Mouse (Mus musculus) intestine, embryonic 15.5 days (tissue): ENCODE data around the gene Atp2b2. TPM values are rescaled to one million over a fixed set of nuclear protein-coding genes. Genes with fewer than 3 reads are reported as not detected.

Experiments used
- ATAC-seq: fragments of 200-750 bp; cut with Nextera tagmentation; 2 replicates; pipeline ENCODE4 v1.8.0; 2017; ENCODE audit warnings: moderate TSS enrichment, moderate library complexity
- H3K27ac ChIP-seq: fragments of 300-500 bp; sonication (generic); 2 replicates; pipeline ENCODE4 v1.5.1; 2015; ENCODE audit warnings: mild to moderate bottlenecking, inconsistent platforms
- H3K27me3 ChIP-seq: fragments of 300-500 bp; sonication (generic); replicated peaks from 2 replicates; pipeline ENCODE4 v1.6.1; 2015; ENCODE audit warnings: inconsistent platforms
- H3K36me3 ChIP-seq: fragments of 300-500 bp; sonication (generic); 2 replicates; pipeline ENCODE4 v1.6.1; 2015; ENCODE audit warnings: inconsistent platforms
- H3K4me1 ChIP-seq: fragments of 300-500 bp; sonication (generic); replicated peaks from 2 replicates; pipeline ENCODE4 v1.6.1; 2015; ENCODE audit warnings: inconsistent platforms
- H3K4me2 ChIP-seq: fragments of 300-500 bp; sonication (generic); replicated peaks from 2 replicates; pipeline ENCODE4 v1.6.1; 2015; ENCODE audit warnings: mild to moderate bottlenecking, inconsistent platforms
- H3K4me3 ChIP-seq: fragments of 300-500 bp; sonication (generic); replicated peaks from 2 replicates; pipeline ENCODE4 v1.5.1; 2015; ENCODE audit warnings: inconsistent platforms
- H3K9ac ChIP-seq: fragments of 300-500 bp; sonication (generic); 2 replicates; pipeline ENCODE4 v1.6.1; 2015; ENCODE audit warnings: inconsistent platforms
- H3K9me3 ChIP-seq: fragments of 300-500 bp; sonication (generic); 2 replicates; pipeline ENCODE4 v1.6.1; 2016; ENCODE audit warnings: inconsistent platforms
- WGBS: fragments of 180-500 bp; shearing (Covaris S2); methylation state at CpG from one replicate; pipeline ENCODE4 v1.1.7; 2015; 5-methylcytosine and 5-hydroxymethylcytosine counted together
- polyA plus RNA-seq: library from polyadenylated mRNA; unstranded; fragments of >200 nt; fragmentation: Nextera tagmentation; extraction: Ambion mirVana; gene quantifications from 2 replicates; pipeline ENCODE4 v1.2.1, GENCODE M21; 2015

Atp2b2 gene
- polyA plus RNA-seq, 1 experiment from 2014 or later = 1.1 TPM

DNA sequence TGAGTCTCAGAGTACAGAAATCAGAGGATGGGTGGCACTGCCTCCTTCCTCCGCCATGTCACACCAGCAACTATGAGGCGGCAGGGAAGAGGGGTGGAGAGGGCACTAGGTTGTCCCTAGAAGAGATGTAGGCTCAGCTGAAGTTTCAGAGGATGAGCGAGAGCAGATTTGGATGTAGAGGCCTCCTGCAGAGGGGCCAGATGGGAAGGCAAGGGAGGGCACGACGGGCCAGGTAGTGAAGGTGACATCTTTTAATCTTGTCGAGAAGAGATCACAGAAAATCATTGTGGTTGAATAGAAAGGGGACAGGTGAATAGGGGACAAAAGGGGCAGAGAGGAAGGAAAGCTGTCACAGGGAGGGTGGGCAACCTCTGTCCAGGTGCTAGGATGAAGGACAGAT lies 41.5 kb downstream of the Atp2b2 start:
- H3K4me3 ChIP-seq = no peak overlapping the region
- no peaks in the 10 kb centered on the region for H3K36me3 ChIP-seq
- H3K9ac ChIP-seq = no peak overlapping the region
- H3K27me3 ChIP-seq = no peaks in the 10 kb centered on the region
- H3K4me2 ChIP-seq = no peak overlapping the region
- ATAC-seq = no peak
- no peaks in the 10 kb centered on the region for H3K9me3 ChIP-seq
- no peaks in the 10 kb centered on the region for H3K4me1 ChIP-seq
- WGBS = 78% methylated on average over 6 of the region's 6 CpGs
- no peak overlapping the region for H3K27ac ChIP-seq

DNA sequence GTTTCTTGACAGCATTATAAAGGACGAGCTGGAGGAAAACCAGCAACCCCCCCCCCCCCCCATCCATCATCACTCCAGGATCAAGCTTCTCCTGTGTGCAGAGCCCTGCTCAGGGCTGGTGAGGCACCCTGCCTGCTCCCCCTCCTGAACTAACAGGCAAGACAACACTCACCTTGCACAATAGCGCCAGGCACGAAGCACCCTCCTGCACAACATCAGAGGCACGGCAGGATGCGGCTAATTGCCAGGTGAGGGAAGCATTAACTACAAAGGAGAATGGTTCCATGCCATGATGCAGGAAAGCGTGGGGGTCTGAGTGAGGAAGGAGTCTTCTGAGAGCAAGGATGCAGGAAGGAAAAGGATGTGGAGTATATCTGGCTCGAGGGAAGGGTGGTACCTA lies 42.1 kb downstream of the Atp2b2 start:
- 40% methylated on average over 7 of the region's 7 CpGs for WGBS
- no peaks in the 10 kb centered on the region for H3K9me3 ChIP-seq
- H3K27me3 ChIP-seq = no peaks in the 10 kb centered on the region
- no peak overlapping the region for H3K27ac ChIP-seq
- H3K4me1 ChIP-seq = no peaks in the 10 kb centered on the region
- H3K9ac ChIP-seq = no peak overlapping the region
- H3K4me2 ChIP-seq = no peak overlapping the region
- no peaks in the 10 kb centered on the region for H3K36me3 ChIP-seq
- no peak overlapping the region for H3K4me3 ChIP-seq
- no peak for ATAC-seq

DNA sequence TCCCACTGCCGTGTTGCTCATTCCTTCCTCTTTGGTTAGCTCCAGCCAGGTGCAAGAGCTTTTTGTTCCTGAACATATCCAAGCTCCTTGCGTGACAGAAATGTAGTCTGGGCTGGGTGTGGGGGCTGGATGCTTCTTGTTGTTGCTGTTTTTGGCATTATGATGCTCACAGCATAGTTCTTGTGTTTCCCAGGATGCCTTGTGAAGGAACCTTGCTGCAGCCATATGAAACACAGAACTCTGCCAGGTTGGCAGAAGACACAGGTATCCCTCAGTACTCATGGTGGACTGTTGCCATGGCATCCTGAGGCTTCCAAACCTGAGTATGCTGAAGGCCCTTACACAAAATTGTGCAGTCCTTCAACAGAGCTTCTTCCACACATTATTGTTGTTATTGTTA lies 44.0 kb downstream of the Atp2b2 start:
- H3K9ac ChIP-seq = no peak overlapping the region
- WGBS = 93% methylated on average over 2 of the region's 2 CpGs

DNA sequence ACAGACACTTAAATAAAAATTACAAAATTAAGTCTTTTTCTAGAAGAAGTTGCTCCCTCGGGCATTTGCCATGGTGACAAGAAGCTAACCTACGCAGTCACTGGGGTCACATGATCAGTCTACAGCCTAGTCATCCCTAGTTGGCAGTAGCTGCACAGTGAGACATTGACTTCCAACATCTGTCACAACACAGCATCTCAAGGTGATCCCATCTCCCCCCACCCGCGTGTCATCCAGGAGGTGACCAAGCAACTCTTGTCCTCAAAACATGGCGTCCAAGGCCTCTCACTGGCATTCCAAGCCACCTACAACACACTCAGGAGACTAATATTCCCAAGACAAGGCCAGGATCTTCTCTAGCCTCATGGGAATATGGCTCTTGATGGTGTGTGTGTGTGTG lies 48.2 kb downstream of the Atp2b2 start:
- Histone ChIP-seq H3K27ac (no peak overlapping the region), H3K9me3 (no peaks in the 10 kb centered on the region), H3K9ac (no peak overlapping the region), H3K4me3 (no peak overlapping the region), H3K27me3 (no peaks in the 10 kb centered on the region), H3K4me1 (no peaks in the 10 kb centered on the region), H3K36me3 (no peaks in the 10 kb centered on the region), H3K4me2 (no peak overlapping the region)
- WGBS = 94% methylated on average over 5 of the region's 5 CpGs
- ATAC-seq = no peak

More for the DNA sequence above, 44.0 kb downstream of the Atp2b2 start:
- Histone ChIP-seq H3K4me3 (no peak overlapping the region), H3K4me2 (no peak overlapping the region), H3K9me3 (no peaks in the 10 kb centered on the region), H3K4me1 (no peaks in the 10 kb centered on the region), H3K36me3 (no peaks in the 10 kb centered on the region), H3K27ac (no peak overlapping the region), H3K27me3 (no peaks in the 10 kb centered on the region)
- no peak for ATAC-seq

DNA sequence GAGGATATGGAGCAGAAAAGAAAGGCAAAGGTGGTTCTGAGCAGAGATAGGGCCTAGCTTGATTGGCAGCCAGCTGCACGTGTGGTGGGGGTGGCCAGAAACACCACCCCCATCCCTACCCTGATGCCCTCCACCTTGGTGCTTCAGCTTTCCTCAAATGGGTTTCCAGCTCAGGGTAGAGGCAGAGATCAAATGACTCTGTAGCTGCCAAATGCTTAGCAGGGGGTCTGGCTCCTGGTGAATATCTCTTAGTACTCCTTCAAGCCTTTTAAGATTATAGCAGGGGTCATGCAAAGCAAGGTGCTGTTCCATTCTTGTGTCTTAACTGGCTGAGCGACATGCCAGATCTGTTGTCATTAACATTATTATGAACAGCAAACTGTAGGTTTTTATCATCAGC lies 50.3 kb downstream of the Atp2b2 start:
- H3K27ac ChIP-seq = no peak overlapping the region
- no peak overlapping the region for H3K9ac ChIP-seq
- no peak overlapping the region for H3K4me2 ChIP-seq
- no peaks in the 10 kb centered on the region for H3K27me3 ChIP-seq
- H3K4me1 ChIP-seq = no peaks in the 10 kb centered on the region
- no peaks in the 10 kb centered on the region for H3K36me3 ChIP-seq
- H3K9me3 ChIP-seq = no peaks in the 10 kb centered on the region
- no peak for ATAC-seq
- WGBS = 68% methylated on average over 2 of the region's 2 CpGs
- no peak overlapping the region for H3K4me3 ChIP-seq

DNA sequence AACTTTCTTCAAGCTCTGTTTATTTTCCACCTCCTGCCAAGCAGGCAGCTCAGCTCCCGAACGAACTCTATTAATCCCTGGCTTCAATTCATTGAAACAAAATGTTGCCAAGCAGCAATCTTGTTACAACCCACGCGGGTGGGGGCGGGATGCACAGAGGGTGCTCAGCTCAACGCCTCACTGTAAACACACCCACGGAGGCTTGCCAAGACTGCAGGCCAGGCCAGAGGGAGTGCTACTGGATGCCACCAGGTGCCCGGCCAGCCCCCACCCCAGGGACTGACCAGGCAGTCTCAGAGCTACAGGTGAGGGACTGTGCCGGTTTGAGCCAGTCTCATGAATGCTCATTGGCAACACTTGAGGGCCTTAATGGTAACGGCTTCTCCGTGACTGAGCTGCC lies 50.9 kb downstream of the Atp2b2 start:
- H3K4me1 ChIP-seq = no peaks in the 10 kb centered on the region
- no peak overlapping the region for H3K4me2 ChIP-seq
- WGBS = 51% methylated on average over 11 of the region's 11 CpGs
- ATAC-seq = no peak
- H3K9ac ChIP-seq = no peak overlapping the region
- H3K27ac ChIP-seq = no peak overlapping the region
- H3K9me3 ChIP-seq = no peaks in the 10 kb centered on the region
- no peaks in the 10 kb centered on the region for H3K36me3 ChIP-seq
- no peaks in the 10 kb centered on the region for H3K27me3 ChIP-seq
- no peak overlapping the region for H3K4me3 ChIP-seq

DNA sequence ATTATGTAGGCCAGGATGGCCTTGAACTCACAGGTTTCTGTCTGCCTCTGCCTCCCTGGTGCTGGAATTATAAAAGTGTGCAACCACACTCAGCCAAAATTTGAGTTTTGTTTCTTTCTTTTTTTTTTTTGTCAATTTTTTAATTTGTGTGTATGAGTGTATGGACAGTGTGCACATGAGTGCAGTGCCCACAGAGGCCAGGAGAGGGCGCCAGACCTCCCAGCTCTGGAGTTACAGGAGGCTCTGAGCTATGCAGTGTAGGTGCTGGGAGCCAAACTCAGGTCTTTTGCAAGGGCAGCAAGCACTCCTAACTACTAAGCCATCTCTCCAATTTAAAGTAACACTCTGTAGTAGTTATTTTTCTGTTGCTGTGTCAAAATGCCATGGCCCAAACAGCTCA lies 52.4 kb downstream of the Atp2b2 start:
- WGBS = 24% methylated on average over 1 of the region's 1 CpGs
- no peak for ATAC-seq
- Histone ChIP-seq H3K27ac (no peak overlapping the region), H3K36me3 (no peaks in the 10 kb centered on the region), H3K4me2 (no peak overlapping the region), H3K9ac (no peak overlapping the region), H3K4me3 (no peak overlapping the region), H3K9me3 (no peaks in the 10 kb centered on the region), H3K27me3 (no peaks in the 10 kb centered on the region), H3K4me1 (no peaks in the 10 kb centered on the region)

DNA sequence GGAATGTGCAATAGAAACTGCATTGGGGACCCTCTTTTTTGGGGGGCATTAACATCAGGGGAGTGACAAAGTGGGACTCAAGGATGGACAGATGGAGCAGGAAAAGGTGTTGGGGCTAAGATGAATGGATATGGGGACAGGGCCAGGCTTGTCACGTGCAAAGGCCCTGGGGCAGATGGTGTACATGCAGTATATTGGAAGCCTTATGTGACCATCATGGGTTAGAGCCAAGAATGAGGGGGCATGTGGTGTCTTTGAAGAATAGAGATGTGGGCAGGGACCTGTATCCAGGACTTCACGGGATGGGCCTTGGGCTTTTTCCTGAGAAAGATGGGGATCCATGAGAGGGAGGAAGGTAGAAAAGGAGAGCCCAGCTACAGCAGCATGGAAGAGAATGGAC lies 53.9 kb downstream of the Atp2b2 start:
- Histone ChIP-seq H3K4me1 (no peaks in the 10 kb centered on the region), H3K9me3 (no peaks in the 10 kb centered on the region), H3K4me2 (no peak overlapping the region), H3K27ac (no peak overlapping the region), H3K36me3 (no peaks in the 10 kb centered on the region), H3K4me3 (no peak overlapping the region), H3K9ac (no peak overlapping the region), H3K27me3 (no peaks in the 10 kb centered on the region)
- 81% methylated on average over 2 of the region's 2 CpGs for WGBS
- ATAC-seq = no peak

DNA sequence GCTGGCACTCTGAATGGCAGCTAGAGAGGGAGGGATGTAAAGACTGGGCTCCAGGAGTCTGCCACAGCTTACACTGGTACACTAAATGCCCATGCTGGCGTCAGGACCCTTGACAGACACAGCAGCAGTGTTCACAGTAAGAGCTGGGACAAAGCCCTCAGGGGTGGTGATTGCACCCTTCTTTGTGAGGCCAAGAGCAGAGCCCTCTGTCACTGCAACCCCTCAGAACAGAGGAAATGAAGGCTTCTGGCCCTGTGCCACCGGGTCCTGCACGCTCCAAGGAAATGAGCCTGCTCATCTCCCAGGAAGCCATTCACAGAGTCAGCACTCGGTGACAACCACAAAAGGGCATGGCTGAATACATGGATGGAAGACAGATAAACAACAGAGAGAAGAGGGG lies 55.7 kb downstream of the Atp2b2 start:
- no peaks in the 10 kb centered on the region for H3K36me3 ChIP-seq
- no peak overlapping the region for H3K27ac ChIP-seq
- WGBS = 74% methylated on average over 4 of the region's 4 CpGs
- no peak overlapping the region for H3K9ac ChIP-seq
- H3K4me2 ChIP-seq = no peak overlapping the region
- H3K27me3 ChIP-seq = no peaks in the 10 kb centered on the region
- no peaks in the 10 kb centered on the region for H3K4me1 ChIP-seq
- H3K4me3 ChIP-seq = no peak overlapping the region
- H3K9me3 ChIP-seq = no peaks in the 10 kb centered on the region
- ATAC-seq = no peak

DNA sequence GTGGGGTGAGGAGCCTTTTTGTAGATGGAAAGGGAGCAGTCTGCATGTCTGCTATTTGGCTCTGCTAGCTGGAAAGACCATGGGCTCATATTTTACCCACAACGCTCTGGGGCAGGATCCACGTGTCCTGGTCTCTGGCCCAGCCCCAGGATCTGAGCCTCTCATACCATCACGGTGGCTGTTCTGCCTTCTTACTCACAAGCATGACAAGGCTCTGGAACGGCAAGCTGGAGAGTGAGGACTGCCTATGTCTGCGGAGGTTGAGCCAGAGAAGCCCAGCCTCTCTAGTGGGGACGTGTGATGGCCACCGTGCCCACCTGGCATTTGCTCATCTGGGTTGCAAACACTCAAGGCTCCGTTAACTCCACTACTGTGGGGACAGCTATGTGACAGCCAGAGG lies 63.7 kb downstream of the Atp2b2 start:
- Histone ChIP-seq H3K4me3 (no peak overlapping the region), H3K9ac (no peak overlapping the region), H3K36me3 (no peaks in the 10 kb centered on the region), H3K9me3 (no peaks in the 10 kb centered on the region), H3K27me3 (no peaks in the 10 kb centered on the region; the same call in 1 of the 2 replicates), H3K27ac (no peak overlapping the region), H3K4me1 (no peaks in the 10 kb centered on the region), H3K4me2 (no peak overlapping the region)
- ATAC-seq = no peak
- WGBS = 79% methylated on average over 8 of the region's 8 CpGs

DNA sequence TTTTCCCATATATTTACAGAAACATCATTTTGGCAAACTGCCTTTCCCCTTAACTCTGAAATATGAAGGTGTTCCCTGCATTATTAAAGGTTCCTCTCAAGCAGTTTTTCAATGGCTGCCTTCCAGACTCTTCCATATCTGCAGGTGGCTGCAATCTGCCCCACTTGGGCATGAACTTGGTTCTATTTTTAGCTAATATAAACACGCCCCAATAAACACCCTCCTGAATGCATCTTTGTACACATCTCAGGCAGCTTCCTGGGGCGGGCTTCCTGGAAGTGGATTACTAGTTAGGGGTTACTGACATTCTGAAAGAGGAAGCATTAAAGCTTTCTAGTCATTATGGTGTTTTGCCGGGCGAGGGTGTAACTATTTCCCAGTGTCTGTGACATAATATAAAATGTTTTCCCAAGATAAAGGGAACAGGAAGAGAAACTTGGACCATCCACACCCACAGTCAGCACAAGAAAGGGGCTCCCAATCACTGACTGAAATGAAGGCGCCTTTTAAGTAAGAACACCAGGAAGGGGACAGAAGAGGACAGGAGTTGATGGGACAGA lies 64.2 kb downstream of the Atp2b2 start:
- Histone ChIP-seq H3K27me3 (no peaks in the 10 kb centered on the region; the same call in 1 of the 2 replicates), H3K9ac (no peak overlapping the region), H3K4me2 (no peak overlapping the region), H3K27ac (no peak overlapping the region), H3K4me3 (no peak overlapping the region), H3K9me3 (no peaks in the 10 kb centered on the region), H3K36me3 (no peaks in the 10 kb centered on the region), H3K4me1 (no peaks in the 10 kb centered on the region)
- WGBS = 55% methylated on average over 5 of the region's 5 CpGs
- no peak for ATAC-seq

DNA sequence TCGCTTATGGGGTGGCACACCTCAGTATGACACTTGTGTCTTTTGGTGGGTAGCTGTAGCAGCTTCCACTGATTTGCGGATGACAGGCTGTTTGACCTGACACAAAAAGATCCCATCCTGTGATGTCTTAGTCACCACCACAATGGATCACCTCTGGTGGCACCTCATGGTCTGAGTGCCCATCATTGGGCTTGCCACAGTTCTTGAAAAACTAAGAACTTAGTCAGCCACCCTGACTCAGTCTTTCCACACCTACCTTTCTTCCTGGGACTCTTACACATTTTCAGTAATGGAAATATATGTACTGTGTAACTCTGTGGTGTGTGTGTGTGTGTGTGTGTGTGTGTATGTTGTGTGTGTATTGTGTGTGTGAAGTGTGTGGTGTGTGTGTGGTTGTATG lies 71.5 kb downstream of the Atp2b2 start:
- ATAC-seq = no peak
- 75% methylated on average over 2 of the region's 2 CpGs for WGBS
- H3K4me3 ChIP-seq = no peak overlapping the region
- H3K4me1 ChIP-seq = no peaks in the 10 kb centered on the region
- H3K9ac ChIP-seq = no peak overlapping the region
- H3K4me2 ChIP-seq = no peak overlapping the region
- H3K9me3 ChIP-seq = no peaks in the 10 kb centered on the region
- no peaks in the 10 kb centered on the region for H3K27me3 ChIP-seq
- H3K27ac ChIP-seq = no peak overlapping the region
- no peaks in the 10 kb centered on the region for H3K36me3 ChIP-seq

DNA sequence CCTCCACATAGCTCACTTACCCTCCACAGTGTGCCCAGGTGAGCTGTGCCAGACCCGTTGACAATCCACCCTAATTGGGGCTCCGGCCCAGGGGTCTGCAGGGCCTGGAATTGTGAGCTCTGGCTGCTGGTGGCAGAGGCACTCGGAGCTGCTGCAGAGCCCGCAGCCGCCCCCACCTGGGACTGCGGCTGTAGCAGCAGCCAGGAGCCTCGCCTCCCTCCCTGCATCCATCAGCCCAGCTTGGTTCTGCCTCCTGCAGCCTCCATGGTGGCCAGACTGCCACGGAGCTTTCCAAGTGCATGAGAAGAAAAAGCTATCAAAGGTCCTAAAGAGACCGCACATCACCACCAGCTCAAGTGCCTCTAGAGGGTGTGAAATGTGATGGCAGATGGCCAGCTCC lies 71.9 kb downstream of the Atp2b2 start:
- Histone ChIP-seq H3K4me3 (no peak overlapping the region), H3K4me2 (no peak overlapping the region), H3K36me3 (no peaks in the 10 kb centered on the region), H3K9me3 (no peaks in the 10 kb centered on the region), H3K27me3 (no peaks in the 10 kb centered on the region), H3K27ac (no peak overlapping the region), H3K9ac (no peak overlapping the region), H3K4me1 (no peaks in the 10 kb centered on the region)
- WGBS = 54% methylated on average over 9 of the region's 9 CpGs
- ATAC-seq = no peak
